Mouse (Mus musculus) cortical plate, adult 2 months (tissue): ENCODE data around the gene Klk1b9.
A peak's percentile ranks its signal among the peaks of the same experiment; 100 is the strongest.

Experiments
- CTCF ChIP-seq: fragments of 200-500 bp; IDR thresholded peaks from 2 replicates; pipeline ENCODE4 v1.5.1; 2011; ENCODE audit warnings: mild to moderate bottlenecking, control low read depth, low read length; ENCODE audit not compliant: insufficient read depth; ENCODE audit errors: extremely low read depth
- POLR2A ChIP-seq: fragments of 200-500 bp; IDR thresholded peaks from 2 replicates; pipeline ENCODE4 v1.6.1; 2011; ENCODE audit warnings: mild to moderate bottlenecking, low read length, control low read depth; ENCODE audit not compliant: insufficient read depth; ENCODE audit errors: extremely low read depth

GRCm38 (mm10) chr7:43928521-43928920 lies 47.3 kb upstream of the Klk1b9 start:
- TF ChIP-seq CTCF, result peak; percentile 27; the same call in 1 of the 2 replicates
- TF ChIP-seq POLR2A, result no peak
